Mouse (Mus musculus) retina, postnatal 7 days (tissue): ENCODE results near the gene Hist1h3f.
A peak's percentile ranks its signal among the peaks of the same experiment; 100 is the strongest.
"Not testable (repeated sequence)": the region's sequence is repeated elsewhere in the genome, so short reads cannot be mapped to it uniquely, and the experiment has no call there.

ENCODE experiments used
- DNase-seq: peaks from one replicate; pipeline ENCODE4 v3.0.0-alpha.2; 2012; ENCODE audit warnings: low read depth, low spot score

The Hist1h3f gene

GRCm38 (mm10) chr13:23581408-23582218 lies 37.8 kb downstream of the Hist1h3f start, which contains the start of gene Hist1h4d:
Hist1h4d (plus strand) TSS chr13:23581598.
- DNase-seq: peak; percentile 94

- no peak for DNase-seq
These were observed 38.6 kb downstream of the Hist1h3f start for GRCm38 (mm10) chr13:23582219-23583056.

- DNase-seq: no peak
These were observed 39.7 kb downstream of the Hist1h3f start for GRCm38 (mm10) chr13:23583387-23584068.

GRCm38 (mm10) chr13:23584331-23584730 lies 40.5 kb downstream of the Hist1h3f start:
- DNase-seq: no peak

- peak; percentile 36 for DNase-seq
These were observed 41.2 kb downstream of the Hist1h3f start for GRCm38 (mm10) chr13:23585029-23585441.

GRCm38 (mm10) chr13:23585442-23586098 lies 41.7 kb downstream of the Hist1h3f start:
- peak; percentile 76 for DNase-seq

GRCm38 (mm10) chr13:23586099-23586939 lies 42.5 kb downstream of the Hist1h3f start:
- DNase-seq: no peak

GRCm38 (mm10) chr13:23586940-23587225 lies 43.0 kb downstream of the Hist1h3f start:
- no peak for DNase-seq

GRCm38 (mm10) chr13:23591206-23591605 lies 47.4 kb downstream of the Hist1h3f start:
- DNase-seq: no peak

- not testable (repeated sequence) for DNase-seq
These were observed 48.0 kb downstream of the Hist1h3f start for GRCm38 (mm10) chr13:23591886-23592285.

GRCm38 (mm10) chr13:23592614-23593013 lies 48.8 kb downstream of the Hist1h3f start:
- no peak for DNase-seq

GRCm38 (mm10) chr13:23593051-23593770 lies 49.4 kb downstream of the Hist1h3f start:
- no peak for DNase-seq
